Mouse (Mus musculus) cortical plate, adult 2 months (tissue): ENCODE data around the gene Nfib.

Experiments used
- CTCF ChIP-seq: fragments of 200-500 bp; IDR thresholded peaks from 2 replicates; pipeline ENCODE4 v1.5.1; 2011; ENCODE audit warnings: mild to moderate bottlenecking, control low read depth, low read length; ENCODE audit not compliant: insufficient read depth; ENCODE audit errors: extremely low read depth
- POLR2A ChIP-seq: fragments of 200-500 bp; IDR thresholded peaks from 2 replicates; pipeline ENCODE4 v1.6.1; 2011; ENCODE audit warnings: mild to moderate bottlenecking, low read length, control low read depth; ENCODE audit not compliant: insufficient read depth; ENCODE audit errors: extremely low read depth

DNA sequence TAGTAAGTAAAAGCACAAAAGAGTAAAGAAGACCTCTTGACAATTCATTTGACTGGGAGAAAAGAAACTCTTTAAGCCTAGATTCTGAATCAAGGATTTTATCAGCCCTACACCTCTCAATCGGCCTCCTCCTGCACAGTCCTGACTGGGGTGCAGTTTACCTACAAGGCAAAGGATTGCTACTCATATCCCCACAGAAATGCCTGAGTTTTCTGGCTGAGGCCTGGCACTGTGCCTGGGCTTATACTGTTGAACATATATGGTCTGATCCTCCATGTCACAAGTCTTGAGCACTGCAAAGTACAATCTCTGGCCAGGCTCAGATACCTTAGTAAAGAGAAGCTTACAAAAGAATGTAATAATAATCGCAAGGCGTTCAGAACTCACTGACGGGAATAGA is 333.3 kb downstream of the Nfib start:
- TF ChIP-seq POLR2A = no peak
- no peak for TF ChIP-seq CTCF
